Mouse (Mus musculus): ENCODE measurements around the gene Adamts4.
"Not testable (repeated sequence)": the region's sequence is repeated elsewhere in the genome, so short reads cannot be mapped to it uniquely, and the experiment has no call there.

Gene Adamts4

GRCm38 (mm10) chr1:171231844-171232243, 18.4 kb upstream of the Adamts4 start:
- no peak for DNase-seq (ENCODE audit: low spot score in 2 of 2)

GRCm38 (mm10) chr1:171232348-171232747, 17.9 kb upstream of the Adamts4 start:
- no peak for DNase-seq (ENCODE audit: low spot score in 2 of 2)

- no peak for DNase-seq (ENCODE audit: low spot score in 2 of 2)
These were observed 17.2 kb upstream of the Adamts4 start for GRCm38 (mm10) chr1:171232800-171233730.

GRCm38 (mm10) chr1:171234126-171234525, 16.1 kb upstream of the Adamts4 start, which contains the start of gene Fcer1g:
Fcer1g (minus strand) TSS chr1:171234365.
- no peak for DNase-seq (ENCODE audit: low spot score in 2 of 2)

GRCm38 (mm10) chr1:171234538-171234937, 15.7 kb upstream of the Adamts4 start:
- DNase-seq (ENCODE audit: low spot score in 2 of 2), result no peak

- DNase-seq (ENCODE audit: low spot score in 2 of 2), result no peak
These were observed 14.4 kb upstream of the Adamts4 start for GRCm38 (mm10) chr1:171235791-171236190.

- DNase-seq (ENCODE audit: low spot score in 2 of 2), result no peak
These were observed 12.8 kb upstream of the Adamts4 start for GRCm38 (mm10) chr1:171237438-171237837.

GRCm38 (mm10) chr1:171238463-171238862, 11.8 kb upstream of the Adamts4 start:
- DNase-seq (ENCODE audit: low spot score in 2 of 2), result no peak

- no peak for DNase-seq (ENCODE audit: low spot score in 2 of 2)
These were observed 10.1 kb upstream of the Adamts4 start for GRCm38 (mm10) chr1:171239992-171240744.

GRCm38 (mm10) chr1:171240911-171241310, 9.3 kb upstream of the Adamts4 start:
- DNase-seq (ENCODE audit: low spot score in 2 of 2), result no peak

- not testable (repeated sequence) for DNase-seq (ENCODE audit: low spot score in 2 of 2)
These were observed 8.3 kb upstream of the Adamts4 start for GRCm38 (mm10) chr1:171241952-171242351.

- no peak for DNase-seq (ENCODE audit: low spot score in 2 of 2)
These were observed 4.9 kb upstream of the Adamts4 start for GRCm38 (mm10) chr1:171245353-171245752.

- peak; percentile 97 to 98 for DNase-seq (ENCODE audit: low spot score in 2 of 2)
These were observed 3.3 kb upstream of the Adamts4 start for GRCm38 (mm10) chr1:171246709-171247452.

- no peak for DNase-seq (ENCODE audit: low spot score in 2 of 2)
These were observed 2.8 kb upstream of the Adamts4 start for GRCm38 (mm10) chr1:171247453-171247841.

- no peak for DNase-seq (ENCODE audit: low spot score in 2 of 2)
These were observed 2.3 kb upstream of the Adamts4 start for GRCm38 (mm10) chr1:171247916-171248315.

GRCm38 (mm10) chr1:171248386-171249226, 1.6 kb upstream of the Adamts4 start:
- DNase-seq (ENCODE audit: low spot score in 2 of 2), result no peak

GRCm38 (mm10) chr1:171250680-171251593, 716 bp downstream of the Adamts4 start, which contains the start of gene Ndufs2:
Ndufs2 (minus strand) TSS chr1:171251388.
- DNase-seq (ENCODE audit: low spot score in 2 of 2), result no peak

GRCm38 (mm10) chr1:171251594-171252324, 1.5 kb downstream of the Adamts4 start:
- no peak for DNase-seq (ENCODE audit: low spot score in 2 of 2)

- DNase-seq (ENCODE audit: low spot score in 2 of 2), result no peak
These were observed 2.2 kb downstream of the Adamts4 start for GRCm38 (mm10) chr1:171252415-171252814.

All from right cerebral cortex, postnatal 36 days (tissue).